Mouse (Mus musculus): ENCODE results near the gene Tmem126b. TPM values are rescaled to one million over a fixed set of nuclear protein-coding genes. Genes with fewer than 3 reads are reported as not detected.

The Tmem126b gene
- 2.9 and 3.3 TPM in 2 replicates for total RNA-seq (2023)

DNA sequence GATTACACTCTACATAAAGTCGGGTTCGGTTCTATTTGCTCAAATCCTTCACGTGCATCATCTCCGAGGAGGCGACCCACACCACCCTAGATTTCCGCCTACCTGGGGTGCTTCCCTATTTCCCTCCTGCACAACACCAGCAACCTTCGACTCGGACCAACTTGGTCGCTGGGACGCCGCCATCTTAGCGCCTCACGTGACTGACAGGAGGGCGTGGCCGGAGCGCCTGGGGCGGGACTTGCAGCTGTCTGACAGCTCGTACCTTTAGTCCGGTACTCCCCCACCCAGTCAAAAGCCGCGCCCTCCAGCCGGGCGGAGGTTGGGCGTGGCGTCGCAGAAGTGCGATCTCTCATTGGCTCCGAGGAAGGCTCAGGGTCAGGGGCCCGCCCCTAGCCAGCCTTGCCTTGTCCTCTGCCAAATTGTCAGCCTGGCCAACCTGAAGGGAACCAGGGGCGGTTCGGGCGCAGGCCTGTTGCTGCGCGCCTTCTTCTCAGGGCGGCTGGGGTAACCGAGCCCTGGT lies at the start of gene Tmem126b:
Gene Tmem126b (minus strand): TSS at position 209 of the 520 bp plus-strand sequence.

DNA sequence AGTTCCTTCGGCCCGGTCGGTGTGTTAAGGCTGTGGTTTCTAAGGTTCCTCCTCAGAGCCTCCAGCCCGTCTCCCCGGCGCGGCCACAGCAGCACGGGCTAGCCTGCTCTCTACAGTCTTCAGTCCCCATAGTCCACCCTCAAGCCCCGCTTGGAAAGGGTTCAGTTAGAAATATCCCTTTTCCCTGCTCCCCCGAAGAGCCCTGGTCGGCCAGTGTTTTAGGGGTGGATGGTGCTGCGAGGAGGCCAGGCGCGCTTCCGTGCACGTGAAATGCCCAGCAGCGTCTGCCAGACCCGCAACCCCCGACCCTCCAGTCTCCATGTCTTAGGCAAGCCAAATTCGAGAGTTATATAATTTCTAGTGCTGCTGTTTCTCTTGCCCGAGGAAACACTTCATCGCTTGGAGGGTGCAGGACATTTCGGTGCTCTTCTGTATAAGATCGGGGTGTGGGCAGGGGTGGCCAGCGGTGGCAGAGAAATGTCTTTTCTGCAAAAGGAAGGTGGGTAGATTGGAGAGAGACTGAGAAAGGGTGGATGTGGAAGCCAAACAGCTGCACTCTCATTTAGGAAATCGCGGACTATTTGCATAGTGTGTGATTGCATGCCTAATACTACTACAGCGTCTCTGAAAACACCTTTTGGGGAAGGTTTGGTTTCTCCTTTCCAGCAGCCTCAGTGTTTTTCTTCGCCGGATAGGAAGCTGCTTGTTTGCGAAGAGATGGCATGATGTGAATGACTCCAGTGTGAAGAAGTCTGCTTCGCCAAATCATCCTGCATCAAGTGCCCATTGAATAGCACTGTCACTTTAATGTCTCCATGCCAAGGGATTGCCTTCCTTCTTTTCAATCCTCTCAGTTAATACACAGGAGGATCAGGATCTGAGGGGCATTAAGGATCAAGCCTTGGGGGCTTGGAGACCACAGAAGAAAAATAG lies 778 bp upstream of the Tmem126b start, which contains the start of gene Dlg2:
Gene Dlg2 (plus strand): TSS at position 360 of the 933 bp plus-strand sequence.

DNA sequence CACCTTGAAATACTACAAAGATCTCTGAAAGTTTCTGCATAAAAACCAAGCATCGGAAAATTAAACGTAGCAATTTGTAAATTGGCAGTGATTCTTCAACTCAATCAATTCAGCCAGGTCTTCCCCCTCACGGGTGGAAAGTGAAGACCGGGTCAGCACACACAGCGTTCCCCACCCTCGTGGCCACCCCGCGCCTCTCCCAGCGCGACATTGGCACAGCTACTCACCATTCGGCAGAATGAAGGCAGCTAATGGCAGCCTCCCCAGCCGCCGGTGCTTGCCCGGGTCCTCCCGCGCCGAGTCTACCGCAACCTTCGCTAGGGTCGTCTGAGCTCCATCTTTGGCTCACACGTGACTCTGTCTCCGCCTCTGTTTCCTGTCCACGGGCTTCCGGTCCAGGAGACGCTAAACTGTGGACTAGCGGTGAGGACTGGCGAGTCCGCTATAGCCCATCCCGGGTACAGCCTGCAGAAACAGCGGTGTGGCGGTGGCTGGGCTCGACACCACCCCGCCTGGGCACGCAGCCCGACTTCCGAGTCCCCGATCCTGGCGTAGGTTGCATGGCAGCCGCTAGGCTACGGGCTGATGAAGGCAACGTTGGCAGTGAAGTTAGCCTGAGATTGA lies 18.8 kb downstream of the Tmem126b start, which contains the start of gene Tmem126a:
Gene Tmem126a (minus strand): TSS at position 385 of the 624 bp plus-strand sequence.

DNA sequence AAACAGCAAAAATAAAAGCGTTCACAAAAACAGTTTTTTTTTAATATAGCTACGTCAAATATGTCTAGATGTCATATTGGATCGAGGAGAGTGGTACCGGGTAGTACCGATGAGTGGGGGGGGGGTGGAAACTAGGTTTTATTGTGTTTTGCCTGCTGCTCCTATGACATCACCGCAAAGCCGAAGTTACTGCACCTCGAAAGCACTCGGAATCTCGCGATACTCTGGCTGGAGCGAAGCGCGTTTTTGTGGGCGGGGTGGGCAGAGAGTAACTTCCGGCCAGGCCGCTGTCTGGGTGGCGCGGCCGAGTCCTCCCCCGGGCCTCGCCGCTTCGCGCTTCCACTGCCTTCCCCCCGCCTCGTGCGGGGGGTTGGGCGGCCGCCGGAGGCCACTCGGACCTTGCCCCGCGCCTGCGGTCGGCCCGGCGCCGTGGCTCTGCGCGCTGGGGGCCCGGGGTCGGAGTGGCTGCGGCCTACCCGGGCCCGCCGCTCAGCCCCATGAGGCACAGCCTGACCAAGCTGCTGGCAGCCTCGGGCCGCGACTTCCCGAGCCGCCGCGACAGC lies 33.2 kb downstream of the Tmem126b start, which contains the start of gene Crebzf:
Gene Crebzf (plus strand): TSS at position 212 of the 563 bp plus-strand sequence.

DNA sequence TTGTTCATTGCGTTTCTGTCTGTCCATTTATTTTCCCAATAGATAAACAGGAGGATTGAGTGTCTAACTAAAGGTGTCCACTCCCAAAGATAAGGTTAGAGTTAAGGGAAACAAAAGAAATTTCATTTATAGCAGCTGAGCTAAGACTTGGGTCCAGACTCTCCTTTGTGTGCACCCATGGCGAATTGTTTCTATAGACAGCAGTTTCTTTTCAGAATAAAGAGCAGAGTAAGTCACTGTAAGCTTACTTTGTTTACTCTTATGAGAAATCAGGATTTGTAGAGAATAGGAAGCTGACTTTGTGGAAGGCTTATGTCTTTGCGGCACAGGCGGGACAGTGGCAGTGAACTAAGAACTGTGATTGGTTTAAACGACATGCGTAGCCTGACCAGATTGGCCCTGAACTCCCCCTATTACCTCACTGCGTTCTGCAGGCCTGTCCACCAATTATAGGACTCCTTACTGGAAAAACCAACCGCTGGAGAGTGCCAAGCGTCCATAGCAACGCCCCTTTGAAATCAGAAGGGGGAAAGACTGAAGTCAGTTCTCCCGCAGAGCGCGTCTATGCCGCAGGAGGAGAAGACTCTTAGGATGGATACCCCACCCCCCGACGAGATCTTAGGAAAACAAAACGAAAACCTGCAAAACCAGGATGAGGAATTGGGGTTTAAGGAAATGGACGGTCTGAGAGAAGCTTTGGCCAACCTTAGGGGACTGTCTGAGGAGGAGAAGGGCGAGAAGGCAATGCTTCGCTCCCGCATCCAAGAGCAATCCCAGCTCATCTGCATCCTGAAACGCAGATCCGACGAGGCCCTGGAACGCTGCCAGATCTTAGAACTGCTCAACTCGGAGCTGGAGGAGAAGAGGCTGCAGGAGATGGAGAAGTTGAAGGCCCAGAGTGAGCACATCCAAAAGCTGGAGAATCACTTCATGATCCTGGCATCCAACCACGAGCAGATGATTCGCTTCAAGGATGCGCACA lies 49.5 kb downstream of the Tmem126b start, which contains the start of gene Ccdc89:
Gene Ccdc89 (plus strand): TSS at position 558 of the 982 bp plus-strand sequence.

Other genes with a start within 250 kb of the Tmem126b start
- gene Ccdc83, start 210.2 kb downstream of the Tmem126b start, total RNA-seq (2023): not detected in 2 replicates
- gene Sytl2, start 173.7 kb downstream of the Tmem126b start, total RNA-seq (2023): 0.41 and 0.63 TPM in 2 replicates
- not detected in 2 replicates for gene Ccdc89, start 49.4 kb downstream of the Tmem126b start, total RNA-seq (2023)
- gene Crebzf, start 33.3 kb downstream of the Tmem126b start, total RNA-seq (2023): 36.8 and 56.4 TPM in 2 replicates
- gene Tmem126a, start 18.8 kb downstream of the Tmem126b start, total RNA-seq (2023): 8.1 and 12.8 TPM in 2 replicates
- gene Dlg2, start 671 bp upstream of the Tmem126b start, total RNA-seq (2023): 0.64 and 0.95 TPM in 2 replicates

Data from neutrophil, adult 65 days (primary cell).